Mouse (Mus musculus): ENCODE data around the gene Sco1. TPM values are rescaled to one million over a fixed set of nuclear protein-coding genes. Genes with fewer than 3 reads are reported as not detected.
"Not testable (repeated sequence)": the region's sequence is repeated elsewhere in the genome, so short reads cannot be mapped to it uniquely, and the experiment has no call there.

Sco1 gene
- total RNA-seq, 2 experiments from 2014 or later = 2.9 TPM; not detected in 1

GRCm38 (mm10) chr11:67082793-67083192 is 30.3 kb downstream of the Sco1 start:
- no peak for ATAC-seq (replicated peaks; ENCODE audit: low FRiP score, poor library complexity, severe bottlenecking)

- ATAC-seq (replicated peaks; ENCODE audit: low FRiP score, poor library complexity, severe bottlenecking) = no peak
These were observed 30.8 kb downstream of the Sco1 start for GRCm38 (mm10) chr11:67083239-67083638.

- ATAC-seq (replicated peaks; ENCODE audit: low FRiP score, poor library complexity, severe bottlenecking) = no peak
These were observed 31.4 kb downstream of the Sco1 start for GRCm38 (mm10) chr11:67083712-67084340.

- ATAC-seq (replicated peaks; ENCODE audit: low FRiP score, poor library complexity, severe bottlenecking) = peak; percentile 66; the same call in 1 of the 2 replicates
These were observed 33.0 kb downstream of the Sco1 start for GRCm38 (mm10) chr11:67085489-67085888.

- ATAC-seq (replicated peaks; ENCODE audit: low FRiP score, poor library complexity, severe bottlenecking) = no peak
These were observed 34.1 kb downstream of the Sco1 start for GRCm38 (mm10) chr11:67086467-67087164.

GRCm38 (mm10) chr11:67087225-67087624 is 34.8 kb downstream of the Sco1 start:
- ATAC-seq (replicated peaks; ENCODE audit: low FRiP score, poor library complexity, severe bottlenecking) = no peak

- not testable (repeated sequence) for ATAC-seq (replicated peaks; ENCODE audit: low FRiP score, poor library complexity, severe bottlenecking)
These were observed 39.9 kb downstream of the Sco1 start for GRCm38 (mm10) chr11:67092354-67092753.

- no peak for ATAC-seq (replicated peaks; ENCODE audit: low FRiP score, poor library complexity, severe bottlenecking)
These were observed 40.7 kb downstream of the Sco1 start for GRCm38 (mm10) chr11:67093201-67093600.

- ATAC-seq (replicated peaks; ENCODE audit: low FRiP score, poor library complexity, severe bottlenecking) = no peak
These were observed 41.2 kb downstream of the Sco1 start for GRCm38 (mm10) chr11:67093652-67094051.

- no peak for ATAC-seq (replicated peaks; ENCODE audit: low FRiP score, poor library complexity, severe bottlenecking)
These were observed 42.0 kb downstream of the Sco1 start for GRCm38 (mm10) chr11:67094470-67094869.

- ATAC-seq (replicated peaks; ENCODE audit: low FRiP score, poor library complexity, severe bottlenecking) = no peak
These were observed 45.2 kb downstream of the Sco1 start for GRCm38 (mm10) chr11:67097709-67098108.

GRCm38 (mm10) chr11:67098427-67098826 is 46.0 kb downstream of the Sco1 start:
- ATAC-seq (replicated peaks; ENCODE audit: low FRiP score, poor library complexity, severe bottlenecking) = no peak

GRCm38 (mm10) chr11:67099241-67099640 is 46.8 kb downstream of the Sco1 start:
- ATAC-seq (replicated peaks; ENCODE audit: low FRiP score, poor library complexity, severe bottlenecking) = no peak

GRCm38 (mm10) chr11:67100169-67100568 is 47.7 kb downstream of the Sco1 start:
- ATAC-seq (replicated peaks; ENCODE audit: low FRiP score, poor library complexity, severe bottlenecking) = no peak

GRCm38 (mm10) chr11:67101713-67102112 is 49.2 kb downstream of the Sco1 start:
- no peak for ATAC-seq (replicated peaks; ENCODE audit: low FRiP score, poor library complexity, severe bottlenecking)

- no peak for ATAC-seq (replicated peaks; ENCODE audit: low FRiP score, poor library complexity, severe bottlenecking)
These were observed 50.8 kb downstream of the Sco1 start for GRCm38 (mm10) chr11:67103256-67103655.

GRCm38 (mm10) chr11:67104242-67104641 is 51.8 kb downstream of the Sco1 start:
- no peak for ATAC-seq (replicated peaks; ENCODE audit: low FRiP score, poor library complexity, severe bottlenecking)

GRCm38 (mm10) chr11:67104714-67105113 is 52.2 kb downstream of the Sco1 start:
- no peak for ATAC-seq (replicated peaks; ENCODE audit: low FRiP score, poor library complexity, severe bottlenecking)

- ATAC-seq (replicated peaks; ENCODE audit: low FRiP score, poor library complexity, severe bottlenecking) = no peak
These were observed 53.2 kb downstream of the Sco1 start for GRCm38 (mm10) chr11:67105689-67106088.

GRCm38 (mm10) chr11:67106973-67107372 is 54.5 kb downstream of the Sco1 start:
- no peak for ATAC-seq (replicated peaks; ENCODE audit: low FRiP score, poor library complexity, severe bottlenecking)

- ATAC-seq (replicated peaks; ENCODE audit: low FRiP score, poor library complexity, severe bottlenecking) = no peak
These were observed 57.9 kb downstream of the Sco1 start for GRCm38 (mm10) chr11:67110168-67110948.

Data from erythroid progenitor cell, adult 5-6 weeks (primary cell).